Mouse (Mus musculus) liver, embryonic 12.5 days (tissue): ENCODE results near the gene Aknad1. TPM values are rescaled to one million over a fixed set of nuclear protein-coding genes. Genes with fewer than 3 reads are reported as not detected.

Experiments used
- ATAC-seq: fragments of 200-750 bp; cut with Nextera tagmentation; 2 replicates; pipeline ENCODE4 v1.8.0; 2017; ENCODE audit warnings: moderate number of reproducible peaks, mild to moderate bottlenecking, moderate library complexity
- H3K27ac ChIP-seq: fragments of 300-500 bp; sonication (generic); 2 replicates; pipeline ENCODE4 v1.5.1; 2016; ENCODE audit warnings: mild to moderate bottlenecking
- H3K27me3 ChIP-seq: fragments of 300-500 bp; sonication (generic); replicated peaks from 2 replicates; pipeline ENCODE4 v1.6.1; 2016; ENCODE audit warnings: mild to moderate bottlenecking, moderate library complexity
- H3K36me3 ChIP-seq: fragments of 300-500 bp; sonication (generic); 2 replicates; pipeline ENCODE4 v1.6.1; 2016; ENCODE audit warnings: mild to moderate bottlenecking, moderate library complexity
- H3K4me1 ChIP-seq: fragments of 300-500 bp; sonication (generic); 2 replicates; pipeline ENCODE4 v1.6.1; 2016
- H3K4me2 ChIP-seq: fragments of 300-500 bp; sonication (generic); 2 replicates; pipeline ENCODE4 v1.6.1; 2016; ENCODE audit warnings: mild to moderate bottlenecking, moderate library complexity
- H3K4me3 ChIP-seq: fragments of 300-500 bp; sonication (generic); 2 replicates; pipeline ENCODE4 v1.5.1; 2016; ENCODE audit warnings: mild to moderate bottlenecking, moderate library complexity
- H3K9ac ChIP-seq: fragments of 300-500 bp; sonication (generic); 2 replicates; pipeline ENCODE4 v1.6.1; 2016; ENCODE audit warnings: mild to moderate bottlenecking, moderate library complexity
- H3K9me3 ChIP-seq: fragments of 300-500 bp; sonication (generic); replicated peaks from 2 replicates; pipeline ENCODE4 v1.6.1; 2016; ENCODE audit warnings: mild to moderate bottlenecking, moderate library complexity
- WGBS: fragments of 180-500 bp; shearing (Covaris S2); methylation state at CpG from one replicate; pipeline ENCODE4 v1.1.7; 2016; ENCODE audit not compliant: insufficient replicate concordance; 5-methylcytosine and 5-hydroxymethylcytosine counted together
- polyA plus RNA-seq: library from polyadenylated mRNA; unstranded; fragments of >200 nt; fragmentation: Nextera tagmentation; extraction: Ambion mirVana; gene quantifications from 2 replicates; pipeline ENCODE4 v1.2.1, GENCODE M21; 2016

Aknad1 gene
- polyA plus RNA-seq, 1 experiment from 2014 or later = 0.37 TPM

GRCm38 (mm10) chr3:108831750-108832149 is 92.3 kb downstream of the Aknad1 start:
- peaks cover 26% of the 10 kb centered on the region for H3K36me3 ChIP-seq
- no peaks in the 10 kb centered on the region for H3K9me3 ChIP-seq
- no peak overlapping the region for H3K27ac ChIP-seq
- H3K27me3 ChIP-seq = no peaks in the 10 kb centered on the region
- H3K9ac ChIP-seq = no peak overlapping the region
- 84% methylated on average over 6 of the region's 6 CpGs for WGBS
- no peak for ATAC-seq
- peaks cover 24% of the 10 kb centered on the region for H3K4me1 ChIP-seq
- H3K4me3 ChIP-seq = no peak overlapping the region
- H3K4me2 ChIP-seq = no peak overlapping the region

Other genes with a start within 250 kb of the Aknad1 start
- gene 1700013F07Rik, start 205.5 kb upstream of the Aknad1 start, polyA plus RNA-seq = not detected in 2 replicates
- 0.08 and 0.13 TPM in 2 replicates for gene 5330417C22Rik, start 203.1 kb upstream of the Aknad1 start, polyA plus RNA-seq
- 17.8 and 19.8 TPM in 2 replicates for gene Tmem167b, start 177.2 kb upstream of the Aknad1 start, polyA plus RNA-seq
- gene Taf13, start 168.0 kb upstream of the Aknad1 start, polyA plus RNA-seq = 13.4 and 16.4 TPM in 2 replicates
- 3.0 and 3.5 TPM in 2 replicates for gene Wdr47, start 148.4 kb upstream of the Aknad1 start, polyA plus RNA-seq
- gene Clcc1, start 85.7 kb upstream of the Aknad1 start, polyA plus RNA-seq = 44.4 and 47.1 TPM in 2 replicates
- gene Gpsm2, start 17.3 kb upstream of the Aknad1 start, polyA plus RNA-seq = 51.1 and 53.9 TPM in 2 replicates
- gene Stxbp3, start 100.9 kb downstream of the Aknad1 start, polyA plus RNA-seq = 21.1 and 24.3 TPM in 2 replicates
- gene Fndc7, start 150.3 kb downstream of the Aknad1 start, polyA plus RNA-seq = 0.07 and 0.10 TPM in 2 replicates
- gene Prpf38b, start 172.1 kb downstream of the Aknad1 start, polyA plus RNA-seq = 58.1 and 59.1 TPM in 2 replicates
- gene Henmt1, start 200.2 kb downstream of the Aknad1 start, polyA plus RNA-seq = 0.11 and 0.14 TPM in 2 replicates
- gene Gm9857, start 200.8 kb downstream of the Aknad1 start, polyA plus RNA-seq = not detected in 2 replicates